Mouse (Mus musculus): ENCODE results near the gene Adssl1. TPM values are rescaled to one million over a fixed set of nuclear protein-coding genes. Genes with fewer than 3 reads are reported as not detected.
A peak's percentile ranks its signal among the peaks of the same experiment; 100 is the strongest.

Gene Adssl1
- polyA plus RNA-seq, 1 experiment from 2014 or later = 14.7 TPM

GRCm38 (mm10) chr12:112594989-112595388 is 24.9 kb upstream of the Adssl1 start:
- peak overlapping the region; percentile 4; the same call in 1 of the 2 replicates for H3K4me2 ChIP-seq (replicated peaks)
- H3K4me3 ChIP-seq = no peak overlapping the region
- peak overlapping the region; percentile 58; the same call in 1 of the 2 replicates for H3K27ac ChIP-seq
- ATAC-seq (ENCODE audit: low FRiP score, low read depth) = no peak
- peaks cover 3% of the 10 kb centered on the region; the same call in 1 of the 2 replicates for H3K27me3 ChIP-seq
- H3K4me1 ChIP-seq = peaks cover 57% of the 10 kb centered on the region
- peak overlapping the region; percentile 39; the same call in 1 of the 2 replicates for H3K9ac ChIP-seq
- H3K9me3 ChIP-seq = no peaks in the 10 kb centered on the region
- H3K36me3 ChIP-seq = 0 out of 2 replicates have a peak, but pooled peaks cover under 1% of the 10 kb centered on the region
- WGBS = 49% methylated on average over 4 of the region's 4 CpGs

- Histone ChIP-seq H3K27ac (no peak overlapping the region; the same call in 1 of the 2 replicates), H3K4me2 (replicated peaks) (no peak overlapping the region), H3K9me3 (no peaks in the 10 kb centered on the region), H3K4me1 (peaks cover 54% of the 10 kb centered on the region), H3K27me3 (no peaks in the 10 kb centered on the region), H3K9ac (no peak overlapping the region), H3K4me3 (no peak overlapping the region), H3K36me3 (peaks cover 6% of the 10 kb centered on the region; the same call in 1 of the 2 replicates)
- WGBS = 68% methylated on average over 4 of the region's 4 CpGs
- no peak for ATAC-seq (ENCODE audit: low FRiP score, low read depth)
Observed at GRCm38 (mm10) chr12:112595626-112596025, 24.2 kb upstream of the Adssl1 start.

GRCm38 (mm10) chr12:112596454-112596853 is 23.4 kb upstream of the Adssl1 start:
- Histone ChIP-seq H3K4me3 (no peak overlapping the region), H3K9me3 (no peaks in the 10 kb centered on the region), H3K36me3 (peaks cover 6% of the 10 kb centered on the region; the same call in 1 of the 2 replicates), H3K27ac (no peak overlapping the region), H3K4me2 (replicated peaks) (no peak overlapping the region), H3K9ac (no peak overlapping the region), H3K27me3 (no peaks in the 10 kb centered on the region), H3K4me1 (peaks cover 54% of the 10 kb centered on the region)
- 0 out of 2 replicates have a peak, but pooled peaks have one; percentile 10 for ATAC-seq (ENCODE audit: low FRiP score, low read depth)
- 49% methylated on average over 9 of the region's 9 CpGs for WGBS

- H3K9ac ChIP-seq = 0 out of 2 replicates have a peak overlapping the region, but pooled peaks have one; percentile 8
- no peak overlapping the region for H3K4me2 ChIP-seq (replicated peaks)
- 67% methylated on average over 14 of the region's 14 CpGs for WGBS
- peaks cover 54% of the 10 kb centered on the region for H3K4me1 ChIP-seq
- H3K27me3 ChIP-seq = no peaks in the 10 kb centered on the region
- H3K9me3 ChIP-seq = no peaks in the 10 kb centered on the region
- H3K27ac ChIP-seq = no peak overlapping the region
- H3K4me3 ChIP-seq = no peak overlapping the region
- no peak for ATAC-seq (ENCODE audit: low FRiP score, low read depth)
- H3K36me3 ChIP-seq = peaks cover 6% of the 10 kb centered on the region; the same call in 1 of the 2 replicates
Observed at GRCm38 (mm10) chr12:112596891-112597500, 22.8 kb upstream of the Adssl1 start.

GRCm38 (mm10) chr12:112597618-112598017 is 22.2 kb upstream of the Adssl1 start:
- WGBS = 85% methylated on average over 8 of the region's 8 CpGs
- no peaks in the 10 kb centered on the region for H3K27me3 ChIP-seq
- no peak overlapping the region for H3K4me2 ChIP-seq (replicated peaks)
- H3K9me3 ChIP-seq = no peaks in the 10 kb centered on the region
- no peak overlapping the region for H3K27ac ChIP-seq
- peaks cover 6% of the 10 kb centered on the region; the same call in 1 of the 2 replicates for H3K36me3 ChIP-seq
- H3K4me1 ChIP-seq = peaks cover 59% of the 10 kb centered on the region
- no peak overlapping the region for H3K4me3 ChIP-seq
- H3K9ac ChIP-seq = no peak overlapping the region
- ATAC-seq (ENCODE audit: low FRiP score, low read depth) = no peak

- ATAC-seq (ENCODE audit: low FRiP score, low read depth) = no peak
- 29% methylated on average over 4 of the region's 4 CpGs for WGBS
Observed at GRCm38 (mm10) chr12:112599198-112599597, 20.6 kb upstream of the Adssl1 start.

GRCm38 (mm10) chr12:112599942-112600611 is 19.8 kb upstream of the Adssl1 start:
- Histone ChIP-seq H3K9ac (no peak overlapping the region), H3K4me3 (no peak overlapping the region), H3K27me3 (no peaks in the 10 kb centered on the region), H3K27ac (no peak overlapping the region), H3K4me2 (replicated peaks) (no peak overlapping the region), H3K4me1 (peaks cover 40% of the 10 kb centered on the region), H3K9me3 (no peaks in the 10 kb centered on the region), H3K36me3 (peaks cover 20% of the 10 kb centered on the region)
- 85% methylated on average over 30 of the region's 30 CpGs for WGBS
- ATAC-seq (ENCODE audit: low FRiP score, low read depth) = no peak

More at GRCm38 (mm10) chr12:112599198-112599597, 20.6 kb upstream of the Adssl1 start:
- Histone ChIP-seq H3K36me3 (peaks cover 20% of the 10 kb centered on the region), H3K4me1 (peaks cover 46% of the 10 kb centered on the region), H3K9ac (no peak overlapping the region), H3K4me2 (replicated peaks) (no peak overlapping the region), H3K9me3 (no peaks in the 10 kb centered on the region), H3K27ac (no peak overlapping the region), H3K27me3 (no peaks in the 10 kb centered on the region), H3K4me3 (no peak overlapping the region)

GRCm38 (mm10) chr12:112604022-112604421 is 15.8 kb upstream of the Adssl1 start:
- H3K4me2 ChIP-seq (replicated peaks) = no peak overlapping the region
- no peak overlapping the region for H3K27ac ChIP-seq
- H3K4me3 ChIP-seq = no peak overlapping the region
- no peaks in the 10 kb centered on the region for H3K9me3 ChIP-seq
- H3K27me3 ChIP-seq = no peaks in the 10 kb centered on the region
- 82% methylated on average over 5 of the region's 5 CpGs for WGBS
- peaks cover 23% of the 10 kb centered on the region for H3K36me3 ChIP-seq
- H3K9ac ChIP-seq = no peak overlapping the region
- peaks cover 15% of the 10 kb centered on the region; the same call in 1 of the 2 replicates for H3K4me1 ChIP-seq
- ATAC-seq (ENCODE audit: low FRiP score, low read depth) = no peak

- ATAC-seq (ENCODE audit: low FRiP score, low read depth) = peak; percentile 49; the same call in 1 of the 2 replicates
- H3K4me2 ChIP-seq (replicated peaks) = no peak overlapping the region
- H3K9ac ChIP-seq = no peak overlapping the region
- WGBS = 65% methylated on average over 20 of the region's 20 CpGs
- no peak overlapping the region for H3K4me3 ChIP-seq
- H3K9me3 ChIP-seq = no peaks in the 10 kb centered on the region
- no peak overlapping the region for H3K27ac ChIP-seq
- no peaks in the 10 kb centered on the region for H3K27me3 ChIP-seq
- H3K36me3 ChIP-seq = peaks cover 32% of the 10 kb centered on the region
- peaks cover 12% of the 10 kb centered on the region; the same call in 1 of the 2 replicates for H3K4me1 ChIP-seq
Observed at GRCm38 (mm10) chr12:112604709-112605649, 14.9 kb upstream of the Adssl1 start.

GRCm38 (mm10) chr12:112605766-112606165 is 14.1 kb upstream of the Adssl1 start:
- no peak overlapping the region for H3K27ac ChIP-seq
- H3K36me3 ChIP-seq = peaks cover 31% of the 10 kb centered on the region
- no peaks in the 10 kb centered on the region for H3K9me3 ChIP-seq
- ATAC-seq (ENCODE audit: low FRiP score, low read depth) = 0 out of 2 replicates have a peak, but pooled peaks have one; percentile 54
- no peaks in the 10 kb centered on the region for H3K27me3 ChIP-seq
- H3K4me3 ChIP-seq = no peak overlapping the region
- 50% methylated on average over 6 of the region's 6 CpGs for WGBS
- no peak overlapping the region for H3K9ac ChIP-seq
- H3K4me2 ChIP-seq (replicated peaks) = no peak overlapping the region
- peaks cover 12% of the 10 kb centered on the region; the same call in 1 of the 2 replicates for H3K4me1 ChIP-seq

- no peaks in the 10 kb centered on the region for H3K9me3 ChIP-seq
- no peaks in the 10 kb centered on the region for H3K27me3 ChIP-seq
- H3K4me2 ChIP-seq (replicated peaks) = no peak overlapping the region
- peaks cover 42% of the 10 kb centered on the region for H3K36me3 ChIP-seq
- WGBS = 65% methylated on average over 6 of the region's 6 CpGs
- no peak overlapping the region for H3K4me3 ChIP-seq
- peaks cover 12% of the 10 kb centered on the region; the same call in 1 of the 2 replicates for H3K4me1 ChIP-seq
- H3K27ac ChIP-seq = no peak overlapping the region
- ATAC-seq (ENCODE audit: low FRiP score, low read depth) = no peak
- no peak overlapping the region for H3K9ac ChIP-seq
Observed at GRCm38 (mm10) chr12:112606998-112607397, 12.8 kb upstream of the Adssl1 start.
